Mouse (Mus musculus): Measurements from ENCODE around the gene Dpep3.

- no peak for TF ChIP-seq POLR2A (IDR thresholded peaks at IDR 0.05; ENCODE audit: low read depth, low read length)
- TF ChIP-seq CTCF (conservative IDR thresholded peaks at IDR 0.05; ENCODE audit: insufficient read depth, insufficient read length, low read depth, low read length), result no peak
Measured at GRCm38 (mm10) chr8:105991546-105991945, 12.3 kb upstream of the Dpep3 start.
